Mouse (Mus musculus) left cerebral cortex, adult 8-10 months (tissue): Measurements from ENCODE around the gene Ufsp2. TPM values are rescaled to one million over a fixed set of nuclear protein-coding genes. Genes with fewer than 3 reads are reported as not detected.
A peak's percentile ranks its signal among the peaks of the same experiment; 100 is the strongest.

Experiments used
- DNase-seq, 2 experiments: peaks; one replicate each; pipeline ENCODE4 v3.0.0; 2022; ENCODE audit warnings: low spot score in 2 of 2
- total RNA-seq, 4 experiments: library from RNA; stranded (reverse); gene quantifications; 2 replicates each; pipeline ENCODE4 v1.2.4; 2022

Ufsp2 gene
- total RNA-seq, 4 experiments from 2014 or later, result 57.0 to 62.2 (median 57.7) TPM

GRCm38 (mm10) chr8:46010746-46011680 is 35.7 kb downstream of the Ufsp2 start:
- DNase-seq, result peak in 1 of 2 experiments; percentile 21

GRCm38 (mm10) chr8:46022203-46022602 is 46.9 kb downstream of the Ufsp2 start:
- DNase-seq, result no peak

GRCm38 (mm10) chr8:46022758-46023157 is 47.4 kb downstream of the Ufsp2 start:
- DNase-seq, result no peak

- no peak for DNase-seq
Measured at GRCm38 (mm10) chr8:46024392-46024791, 49.1 kb downstream of the Ufsp2 start.

GRCm38 (mm10) chr8:46036217-46036616 is 60.9 kb downstream of the Ufsp2 start:
- DNase-seq, result no peak

GRCm38 (mm10) chr8:46039666-46040065 is 64.3 kb downstream of the Ufsp2 start:
- no peak for DNase-seq

GRCm38 (mm10) chr8:46040260-46040659 is 64.9 kb downstream of the Ufsp2 start:
- DNase-seq, result peak in 1 of 2 experiments; percentile 39

Other genes starting within 250 kb of the Ufsp2 start
- gene Pdlim3, start 90.1 kb upstream of the Ufsp2 start, total RNA-seq, result 1 to 10 TPM; 1.2 to 2.3 (median 1.9) TPM
- 1 to 10 TPM in 1 of 4 experiments, under 1 TPM in 3; 0.53 to 1.2 (median 0.77) TPM for gene Ccdc110, start 40.9 kb upstream of the Ufsp2 start, total RNA-seq
- 1 to 10 TPM; 2.2 to 3.9 (median 2.6) TPM for gene 1700029J07Rik, start 276 bp upstream of the Ufsp2 start, total RNA-seq
- under 1 TPM; 0.30 to 0.87 (median 0.67) TPM for gene Lrp2bp, start 23.8 kb downstream of the Ufsp2 start, total RNA-seq
- 10 to 100 TPM in 3 of 4 experiments, 1 to 10 TPM in 1; 8.4 to 16.5 (median 12.2) TPM for gene Ankrd37, start 30.2 kb downstream of the Ufsp2 start, total RNA-seq
- 10 to 100 TPM; 23.9 to 27.6 (median 25.7) TPM for gene Cfap97, start 176.2 kb downstream of the Ufsp2 start, total RNA-seq
- gene Snx25, start 176.6 kb downstream of the Ufsp2 start, total RNA-seq, result 10 to 100 TPM; 45.8 to 54.7 (median 48.7) TPM
- 100 to 1,000 TPM; 543 to 583 (median 554) TPM for gene Slc25a4, start 235.8 kb downstream of the Ufsp2 start, total RNA-seq